Mouse (Mus musculus): ENCODE results near the gene Gm5089. TPM values are rescaled to one million over a fixed set of nuclear protein-coding genes. Genes with fewer than 3 reads are reported as not detected.

Gene Gm5089
- polyA plus RNA-seq, 1 experiment from 2014 or later, result 1.3 TPM

DNA sequence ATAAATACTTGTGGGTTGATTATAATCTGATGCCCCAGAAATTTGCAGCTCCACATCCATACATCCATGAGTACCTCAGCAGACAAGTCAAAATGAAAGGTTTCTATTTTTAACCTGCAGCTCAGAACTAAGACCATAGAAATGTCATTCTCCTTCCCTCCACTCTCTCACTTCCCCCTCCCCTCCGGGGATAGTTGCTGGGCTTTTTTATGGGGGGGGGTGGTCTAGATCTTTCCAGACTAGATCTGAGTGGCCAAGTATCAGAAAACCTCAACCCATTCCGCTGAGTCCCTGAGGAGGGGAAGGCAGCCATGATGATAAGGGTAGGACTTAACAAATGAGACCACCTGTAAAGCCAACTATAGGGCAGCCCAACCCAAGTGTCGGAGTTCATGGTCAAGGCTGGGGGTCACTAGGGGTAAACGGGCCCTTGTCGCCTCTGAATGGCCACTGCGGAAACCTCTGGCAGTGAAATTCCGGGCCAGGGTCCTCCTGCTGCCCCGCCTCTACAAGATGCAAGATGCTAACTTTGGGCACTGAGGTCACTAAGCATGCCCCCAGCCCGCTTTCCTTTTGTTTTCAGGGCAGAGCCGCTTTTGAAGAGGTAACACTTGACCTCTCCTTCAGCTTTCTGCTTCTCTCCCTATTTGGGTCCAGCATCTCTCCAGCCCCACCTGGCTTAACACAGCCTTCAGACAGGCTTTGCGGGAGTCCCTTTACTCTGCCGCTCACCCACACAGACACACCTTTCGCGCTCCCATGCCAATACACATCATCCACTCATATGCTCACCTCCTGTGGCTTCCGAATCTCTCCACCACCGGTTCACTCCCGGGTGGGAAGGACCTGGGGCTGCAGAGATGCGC lies 32.9 kb upstream of the Gm5089 start:
- WGBS, result 2% methylated on average over 18 of the region's 18 CpGs
- Histone ChIP-seq H3K36me3 (peaks cover 3% of the 10 kb centered on the region), H3K4me3 (peak overlapping the region; percentile 44), H3K27me3 (ENCODE audit: low read depth, poor library complexity, severe bottlenecking) (peaks cover 98% of the 10 kb centered on the region), H3K27ac (replicated peaks) (peak overlapping the region; percentile 43), H3K9me3 (replicated peaks) (no peaks in the 10 kb centered on the region), H3K4me1 (peaks cover 66% of the 10 kb centered on the region)
- peak; percentile 57 for DNase-seq (ENCODE audit: low spot score)

GRCm38 (mm10) chr14:122483024-122483385 lies 32.1 kb upstream of the Gm5089 start:
- Histone ChIP-seq H3K4me1 (peaks cover 74% of the 10 kb centered on the region), H3K27ac (replicated peaks) (peak overlapping the region; percentile 97), H3K27me3 (ENCODE audit: low read depth, poor library complexity, severe bottlenecking) (peaks cover 98% of the 10 kb centered on the region), H3K36me3 (peaks cover 11% of the 10 kb centered on the region), H3K4me3 (peak overlapping the region; percentile 82), H3K9me3 (replicated peaks) (no peaks in the 10 kb centered on the region)
- 2% methylated on average over 5 of the region's 5 CpGs for WGBS
- no peak for DNase-seq (ENCODE audit: low spot score)

DNA sequence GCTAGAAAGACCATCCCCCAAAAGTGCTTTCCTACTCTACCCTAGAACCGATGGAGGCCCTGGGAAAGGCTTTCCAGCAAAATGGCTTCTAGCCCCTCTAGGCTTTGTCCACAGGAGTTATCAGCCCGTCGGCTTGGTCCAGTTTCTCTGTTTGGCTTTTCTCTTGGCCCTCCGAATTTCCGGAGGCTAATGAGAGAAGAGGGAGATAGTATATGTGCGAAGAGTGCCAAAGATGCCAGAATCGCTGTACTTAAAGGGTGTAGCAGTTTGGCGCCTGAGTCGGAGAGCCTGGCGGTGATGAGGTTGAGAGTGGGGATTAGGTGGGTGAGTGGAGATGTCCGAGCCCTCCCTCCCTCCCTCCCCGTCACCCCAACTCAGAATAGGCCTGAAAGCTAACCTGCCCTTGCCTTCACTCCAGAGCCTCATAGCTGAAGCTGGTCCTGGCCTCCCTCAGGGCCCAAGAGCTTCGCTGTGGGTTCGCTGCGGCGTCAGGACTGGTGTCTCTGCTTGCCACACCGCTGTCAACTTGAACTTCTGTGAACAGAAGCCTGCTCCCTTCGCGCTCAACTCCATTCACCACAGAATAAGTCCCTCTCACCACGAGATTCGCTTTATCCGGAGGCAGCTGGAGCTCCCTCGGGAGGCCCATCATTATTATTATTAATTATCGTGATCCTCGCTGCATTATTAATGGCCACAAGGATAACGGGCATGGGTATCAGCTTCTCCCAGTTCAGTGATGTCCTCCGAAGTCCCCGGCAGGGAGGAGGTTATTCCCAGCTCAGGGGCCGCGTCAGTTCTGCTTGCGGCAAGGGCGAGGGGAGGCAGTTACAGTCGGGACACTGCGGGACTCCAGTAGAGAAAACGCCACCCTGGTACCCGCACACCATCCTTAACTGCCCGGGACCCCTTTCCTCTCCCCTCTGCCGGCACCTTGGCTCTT lies 31.4 kb upstream of the Gm5089 start:
- no peaks in the 10 kb centered on the region for H3K9me3 ChIP-seq (replicated peaks)
- peaks cover 98% of the 10 kb centered on the region for H3K27me3 ChIP-seq (ENCODE audit: low read depth, poor library complexity, severe bottlenecking)
- WGBS, result under 1% methylated on average over 38 of the region's 38 CpGs
- H3K36me3 ChIP-seq, result peaks cover 12% of the 10 kb centered on the region
- peaks cover 76% of the 10 kb centered on the region for H3K4me1 ChIP-seq
- peak; percentile 71 for DNase-seq (ENCODE audit: low spot score)
- peak overlapping the region; percentile 82 for H3K4me3 ChIP-seq
- peak overlapping the region; percentile 97 for H3K27ac ChIP-seq (replicated peaks)

GRCm38 (mm10) chr14:122481181-122481580 lies 30.3 kb upstream of the Gm5089 start:
- peaks cover 98% of the 10 kb centered on the region for H3K27me3 ChIP-seq (ENCODE audit: low read depth, poor library complexity, severe bottlenecking)
- peak overlapping the region; percentile 97 for H3K27ac ChIP-seq (replicated peaks)

GRCm38 (mm10) chr14:122480355-122480754 lies 29.4 kb upstream of the Gm5089 start:
- 3% methylated on average over 2 of the region's 2 CpGs for WGBS
- Histone ChIP-seq H3K27me3 (ENCODE audit: low read depth, poor library complexity, severe bottlenecking) (peaks cover 98% of the 10 kb centered on the region), H3K4me1 (peaks cover 82% of the 10 kb centered on the region)

More at GRCm38 (mm10) chr14:122481181-122481580, 30.3 kb upstream of the Gm5089 start:
- Histone ChIP-seq H3K9me3 (replicated peaks) (no peaks in the 10 kb centered on the region), H3K4me1 (peaks cover 80% of the 10 kb centered on the region), H3K36me3 (peaks cover 18% of the 10 kb centered on the region), H3K4me3 (peak overlapping the region; percentile 82)
- peak; percentile 58 for DNase-seq (ENCODE audit: low spot score)
- WGBS, result 2% methylated on average over 15 of the region's 15 CpGs

DNA sequence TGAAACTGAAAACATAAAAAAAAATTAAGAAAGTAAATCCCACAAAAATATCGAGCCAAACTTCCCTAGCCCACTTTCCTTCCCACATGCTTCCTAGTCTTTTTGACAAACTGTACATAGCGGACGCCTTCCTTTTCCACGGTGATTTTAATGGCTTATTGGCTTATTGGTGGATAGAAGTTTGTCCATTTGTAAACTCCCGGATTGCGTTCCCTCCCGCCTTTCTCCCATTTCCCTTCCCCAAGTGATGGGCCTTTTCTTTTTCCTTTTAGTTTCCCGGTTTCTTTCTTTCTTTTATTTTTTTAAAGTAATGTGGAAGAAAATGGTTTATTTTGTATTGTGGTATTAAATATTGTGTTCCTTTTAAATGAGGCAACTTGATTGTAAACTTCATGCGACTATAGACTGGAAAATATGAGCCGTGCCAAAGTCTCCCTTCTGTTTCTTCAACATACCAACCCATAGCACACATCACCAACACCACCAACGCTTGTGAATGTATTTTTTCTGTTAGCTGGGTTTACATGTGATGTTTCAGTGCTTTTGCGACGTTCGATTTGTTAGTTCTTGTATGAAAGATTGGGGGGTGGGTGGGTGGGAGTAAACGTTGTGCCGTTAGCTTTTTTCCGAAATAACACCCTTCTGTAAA lies 28.7 kb upstream of the Gm5089 start:
- Histone ChIP-seq H3K27me3 (ENCODE audit: low read depth, poor library complexity, severe bottlenecking) (peaks cover 98% of the 10 kb centered on the region), H3K4me3 (peak overlapping the region; percentile 82), H3K4me1 (peaks cover 82% of the 10 kb centered on the region), H3K36me3 (peaks cover 22% of the 10 kb centered on the region), H3K9me3 (replicated peaks) (no peaks in the 10 kb centered on the region), H3K27ac (replicated peaks) (peak overlapping the region; percentile 97)
- DNase-seq (ENCODE audit: low spot score), result peak; percentile 19
- WGBS, result 8% methylated on average over 17 of the region's 17 CpGs

More at GRCm38 (mm10) chr14:122480355-122480754, 29.4 kb upstream of the Gm5089 start:
- Histone ChIP-seq H3K36me3 (peaks cover 22% of the 10 kb centered on the region), H3K27ac (replicated peaks) (peak overlapping the region; percentile 97), H3K9me3 (replicated peaks) (no peaks in the 10 kb centered on the region), H3K4me3 (peak overlapping the region; percentile 82)
- DNase-seq (ENCODE audit: low spot score), result peak; percentile 41

GRCm38 (mm10) chr14:122478574-122479011 lies 27.7 kb upstream of the Gm5089 start:
- peak overlapping the region; percentile 82 for H3K4me3 ChIP-seq
- under 1% methylated on average over 22 of the region's 22 CpGs for WGBS
- peaks cover 98% of the 10 kb centered on the region for H3K27me3 ChIP-seq (ENCODE audit: low read depth, poor library complexity, severe bottlenecking)
- H3K9me3 ChIP-seq (replicated peaks), result no peaks in the 10 kb centered on the region
- H3K4me1 ChIP-seq, result peaks cover 82% of the 10 kb centered on the region
- peak overlapping the region; percentile 97 for H3K27ac ChIP-seq (replicated peaks)
- peak; percentile 78 for DNase-seq (ENCODE audit: low spot score)
- H3K36me3 ChIP-seq, result peaks cover 22% of the 10 kb centered on the region

GRCm38 (mm10) chr14:122477971-122478573 lies 27.2 kb upstream of the Gm5089 start:
- Histone ChIP-seq H3K9me3 (replicated peaks) (no peaks in the 10 kb centered on the region), H3K27ac (replicated peaks) (peak overlapping the region; percentile 97), H3K4me1 (peaks cover 82% of the 10 kb centered on the region), H3K4me3 (peak overlapping the region; percentile 82), H3K27me3 (ENCODE audit: low read depth, poor library complexity, severe bottlenecking) (peaks cover 98% of the 10 kb centered on the region), H3K36me3 (peaks cover 22% of the 10 kb centered on the region)
- WGBS, result 2% methylated on average over 9 of the region's 9 CpGs
- no peak for DNase-seq (ENCODE audit: low spot score)

- peak; percentile 59 for DNase-seq (ENCODE audit: low spot score)
- peak overlapping the region; percentile 97 for H3K27ac ChIP-seq (replicated peaks)
- WGBS, result under 1% methylated on average over 20 of the region's 20 CpGs
Measured at GRCm38 (mm10) chr14:122477261-122477671, 26.4 kb upstream of the Gm5089 start.

GRCm38 (mm10) chr14:122476822-122477215 lies 25.9 kb upstream of the Gm5089 start:
- peaks cover 81% of the 10 kb centered on the region for H3K4me1 ChIP-seq
- 0% methylated on average over 18 of the region's 18 CpGs for WGBS

More at GRCm38 (mm10) chr14:122477261-122477671, 26.4 kb upstream of the Gm5089 start:
- Histone ChIP-seq H3K27me3 (ENCODE audit: low read depth, poor library complexity, severe bottlenecking) (peaks cover 98% of the 10 kb centered on the region), H3K36me3 (peaks cover 22% of the 10 kb centered on the region), H3K4me3 (peak overlapping the region; percentile 82), H3K9me3 (replicated peaks) (no peaks in the 10 kb centered on the region), H3K4me1 (peaks cover 82% of the 10 kb centered on the region)

DNA sequence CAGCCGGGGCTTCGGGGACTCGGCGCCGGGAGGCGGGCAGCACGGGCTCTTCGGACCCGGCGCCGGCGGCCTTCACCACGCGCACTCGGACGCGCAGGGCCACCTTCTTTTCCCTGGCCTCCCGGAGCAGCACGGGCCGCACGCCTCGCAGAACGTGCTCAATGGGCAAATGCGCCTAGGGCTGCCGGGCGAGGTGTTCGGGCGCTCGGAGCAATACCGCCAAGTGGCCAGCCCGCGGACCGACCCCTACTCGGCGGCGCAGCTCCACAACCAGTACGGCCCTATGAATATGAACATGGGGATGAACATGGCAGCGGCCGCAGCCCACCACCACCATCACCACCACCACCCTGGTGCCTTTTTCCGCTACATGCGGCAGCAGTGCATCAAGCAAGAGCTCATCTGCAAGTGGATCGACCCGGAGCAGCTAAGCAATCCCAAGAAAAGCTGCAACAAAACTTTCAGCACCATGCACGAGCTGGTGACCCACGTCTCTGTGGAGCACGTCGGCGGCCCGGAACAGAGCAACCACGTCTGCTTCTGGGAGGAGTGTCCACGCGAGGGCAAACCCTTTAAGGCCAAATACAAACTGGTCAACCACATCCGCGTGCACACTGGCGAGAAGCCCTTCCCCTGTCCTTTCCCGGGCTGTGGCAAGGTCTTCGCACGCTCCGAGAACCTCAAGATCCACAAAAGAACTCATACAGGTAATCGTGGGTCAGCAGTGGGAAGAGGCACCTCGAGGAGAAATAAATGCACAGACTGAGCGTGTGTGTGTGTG lies 25.3 kb upstream of the Gm5089 start:
- peak; percentile 69 for DNase-seq (ENCODE audit: low spot score)
- peaks cover 22% of the 10 kb centered on the region for H3K36me3 ChIP-seq
- WGBS, result under 1% methylated on average over 62 of the region's 62 CpGs
- H3K4me3 ChIP-seq, result peak overlapping the region; percentile 82
- peak overlapping the region; percentile 97 for H3K27ac ChIP-seq (replicated peaks)
- H3K27me3 ChIP-seq (ENCODE audit: low read depth, poor library complexity, severe bottlenecking), result peaks cover 98% of the 10 kb centered on the region
- peaks cover 81% of the 10 kb centered on the region for H3K4me1 ChIP-seq
- no peaks in the 10 kb centered on the region for H3K9me3 ChIP-seq (replicated peaks)

More at GRCm38 (mm10) chr14:122476822-122477215, 25.9 kb upstream of the Gm5089 start:
- Histone ChIP-seq H3K36me3 (peaks cover 22% of the 10 kb centered on the region), H3K27ac (replicated peaks) (peak overlapping the region; percentile 97), H3K27me3 (ENCODE audit: low read depth, poor library complexity, severe bottlenecking) (peaks cover 98% of the 10 kb centered on the region), H3K4me3 (peak overlapping the region; percentile 82), H3K9me3 (replicated peaks) (no peaks in the 10 kb centered on the region)
- no peak for DNase-seq (ENCODE audit: low spot score)

Measured in midbrain, embryonic 10.5 days (tissue).